Mouse (Mus musculus) CH12.LX (cell line): Measurements from ENCODE around the gene Fam213b.

ENCODE experiments used
- CHD2 ChIP-seq: IDR thresholded peaks from 2 replicates; pipeline ENCODE4 v1.6.1; 2011; ENCODE audit warnings: low read length, improper control_type of control experiment
- CTCF ChIP-seq, 2 experiments: IDR thresholded peaks in 1 of 2; conservative IDR thresholded peaks in 1 of 2; 2 replicates each; pipeline ENCODE4 v1.5.1; 2011 to 2012; ENCODE audit warnings: low read depth in 2 of 2, low read length in 2 of 2, improper control_type of control experiment in 1 of 2, inconsistent platforms in 1 of 2, mild to moderate bottlenecking in 1 of 2, moderate library complexity in 1 of 2
- E2F4 ChIP-seq: IDR thresholded peaks from 2 replicates; pipeline ENCODE4 v1.6.1; 2011; ENCODE audit warnings: low read depth, low read length, improper control_type of control experiment; ENCODE audit not compliant: insufficient replicate concordance
- EP300 ChIP-seq: IDR thresholded peaks from 2 replicates; pipeline ENCODE4 v1.6.1; 2011; ENCODE audit warnings: low read length, improper control_type of control experiment
- HCFC1 ChIP-seq: IDR thresholded peaks from 2 replicates; pipeline ENCODE4 v1.6.1; 2012; ENCODE audit warnings: low read depth, mild to moderate bottlenecking, inconsistent platforms, low read length, improper control_type of control experiment
- JUN ChIP-seq: IDR thresholded peaks from 2 replicates; pipeline ENCODE4 v1.6.1; 2011; ENCODE audit warnings: low read depth, mild to moderate bottlenecking, low read length, improper control_type of control experiment, moderate library complexity; ENCODE audit not compliant: insufficient read depth
- JUND ChIP-seq: conservative IDR thresholded peaks from 2 replicates; pipeline ENCODE4 v1.6.1; 2011; ENCODE audit warnings: low read depth, low read length, improper control_type of control experiment
- KAT2A ChIP-seq: IDR thresholded peaks from 2 replicates; pipeline ENCODE4 v1.6.1; 2012; ENCODE audit warnings: low read length, improper control_type of control experiment, inconsistent platforms; ENCODE audit not compliant: insufficient replicate concordance
- MAX ChIP-seq: IDR thresholded peaks from 2 replicates; pipeline ENCODE4 v1.6.1; 2011; ENCODE audit warnings: low read length, improper control_type of control experiment
- POLR2A ChIP-seq: IDR thresholded peaks from 2 replicates; pipeline ENCODE4 v1.6.1; 2011; ENCODE audit warnings: low read depth, mild to moderate bottlenecking, improper control_type of control experiment, low read length
- RCOR1 ChIP-seq: conservative IDR thresholded peaks from 2 replicates; pipeline ENCODE4 v1.6.1; 2012; ENCODE audit warnings: low read depth, mild to moderate bottlenecking, inconsistent platforms, low read length, improper control_type of control experiment
- TCF12 ChIP-seq: IDR thresholded peaks from 2 replicates; pipeline ENCODE4 v1.6.1; 2014; ENCODE audit warnings: low read depth, mild to moderate bottlenecking, inconsistent platforms, low read length, improper control_type of control experiment
- USF1 ChIP-seq: IDR thresholded peaks from 2 replicates; pipeline ENCODE4 v1.6.1; 2014; ENCODE audit warnings: low read depth, mild to moderate bottlenecking, inconsistent platforms, low read length, improper control_type of control experiment
- ZC3H11A ChIP-seq: IDR thresholded peaks from 2 replicates; pipeline ENCODE4 v1.6.1; 2012; ENCODE audit warnings: low read depth, mild to moderate bottlenecking, inconsistent platforms, low read length, improper control_type of control experiment

GRCm38 (mm10) chr4:154895549-154895948, 3.4 kb downstream of the Fam213b start:
- TF ChIP-seq E2F4 (no peak), CTCF (conservative IDR thresholded peaks at IDR 0.05 in 1 of 2, IDR thresholded peaks at IDR 0.05 in 1 of 2; ENCODE audit: low read depth in 2 of 2, low read length in 2 of 2) (no peak), JUND (no peak), HCFC1 (no peak), MAX (no peak), TCF12 (no peak), POLR2A (no peak), EP300 (no peak), USF1 (no peak), JUN (no peak), CHD2 (no peak), KAT2A (no peak), RCOR1 (no peak), ZC3H11A (no peak)
